ENCODE assay signal across 27 mouse cellular contexts in the genomic region with DNA sequence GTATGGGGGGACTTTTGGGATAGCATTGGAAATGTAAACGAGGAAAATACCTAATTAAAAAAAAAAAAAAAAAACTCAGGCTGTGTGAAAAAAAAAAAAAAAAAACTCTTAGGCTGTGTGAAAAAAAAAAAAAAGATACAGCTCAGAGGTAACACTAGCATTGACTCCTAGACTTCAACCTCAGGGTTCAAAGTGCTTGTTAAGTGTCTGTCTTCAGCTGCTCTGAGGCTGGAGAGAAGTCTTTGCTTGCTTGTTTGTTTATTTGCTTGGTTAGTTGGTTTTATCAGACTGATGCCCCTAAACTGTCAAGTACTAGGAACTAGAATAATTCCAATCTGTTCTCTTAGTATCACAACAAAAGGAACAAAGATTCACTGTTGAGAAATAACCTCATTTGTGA.
DNase-seq lines count a peak whose midpoint lies in the region; ATAC-seq and TF ChIP-seq lines count a peak whose summit lies in the region.
"Had no signal": no experiment of that assay in that cellular context is flagged by ENCODE, and none has a peak within 500 bp of the region (broad histone marks: within the 10 kb centered on the region; RNA-seq: fewer than 3 reads in every experiment).

No protein-coding gene starts in this region.

- WGBS in kidney, adult 2 months = 17% methylated on average over 1 of the region's 1 CpGs
- 48% methylated on average over 1 of the region's 1 CpGs for WGBS in kidney, embryonic 15.5 days

- no peak overlapping the region for H3K4me2 ChIP-seq in kidney, embryonic 15.5 days
- H3K4me2 ChIP-seq: embryonic facial prominence, embryonic 13.5 days; embryonic facial prominence, embryonic 15.5 days; forebrain, embryonic 12.5 days had no signal

- H3K27ac ChIP-seq in kidney, adult 2 months (ENCODE audit: insufficient read depth, low read depth, low read length) = no peak overlapping the region
- H3K27ac ChIP-seq in kidney, embryonic 15.5 days = no peak overlapping the region
- H3K27ac ChIP-seq: embryonic facial prominence, embryonic 13.5 days; embryonic facial prominence, embryonic 15.5 days; forebrain, embryonic 10.5 days; forebrain, embryonic 12.5 days had no signal

- no peaks in the 10 kb centered on the region for H3K27me3 ChIP-seq in kidney, adult 2 months (replicated peaks; ENCODE audit: control insufficient read depth, insufficient read depth, low read length)
- no peaks in the 10 kb centered on the region for H3K27me3 ChIP-seq in kidney, embryonic 15.5 days
- H3K27me3 ChIP-seq: CH12.LX; embryonic facial prominence, embryonic 13.5 days; embryonic facial prominence, embryonic 15.5 days; forebrain, embryonic 12.5 days had no signal

- H3K4me3 ChIP-seq in kidney, adult 2 months (ENCODE audit: insufficient read depth, low read depth, low read length) = no peak overlapping the region
- H3K4me3 ChIP-seq in kidney, embryonic 15.5 days (replicated peaks) = no peak overlapping the region
- H3K4me3 ChIP-seq: embryonic facial prominence, embryonic 13.5 days; embryonic facial prominence, embryonic 15.5 days; erythroblast, embryonic 14.5 days; forebrain, embryonic 10.5 days; forebrain, embryonic 12.5 days had no signal

- no peak for ATAC-seq in kidney, embryonic 15.5 days (replicated peaks; ENCODE audit: low FRiP score)
- ATAC-seq: CD4-positive, CD25-positive, alpha-beta regulatory T cell, adult 4 months; forebrain, embryonic 14.5 days; forebrain, embryonic 16.5 days had no signal

- TF ChIP-seq CTCF in kidney, adult 2 months (conservative IDR thresholded peaks at IDR 0.05; ENCODE audit: insufficient read depth, insufficient read length, low read depth, low read length) = no peak

- TF ChIP-seq POLR2A in kidney, adult 2 months (IDR thresholded peaks at IDR 0.05; ENCODE audit: low read depth, low read length) = no peak

- no peaks in the 10 kb centered on the region for H3K36me3 ChIP-seq in kidney, adult 2 months (ENCODE audit: control insufficient read depth, insufficient read depth, low read length)
- H3K36me3 ChIP-seq in kidney, embryonic 15.5 days = no peaks in the 10 kb centered on the region
- H3K36me3 ChIP-seq: embryonic facial prominence, embryonic 13.5 days; embryonic facial prominence, embryonic 15.5 days; forebrain, embryonic 10.5 days; forebrain, embryonic 12.5 days; G1E had no signal

- no peaks in the 10 kb centered on the region for H3K4me1 ChIP-seq in kidney, adult 2 months (ENCODE audit: control insufficient read depth, insufficient read depth, low read length)
- H3K4me1 ChIP-seq in kidney, embryonic 15.5 days = no peaks in the 10 kb centered on the region
- H3K4me1 ChIP-seq: embryonic facial prominence, embryonic 13.5 days; embryonic facial prominence, embryonic 15.5 days; forebrain, embryonic 10.5 days; forebrain, embryonic 12.5 days had no signal

- H3K9ac ChIP-seq in kidney, embryonic 15.5 days = no peak overlapping the region
- H3K9ac ChIP-seq: embryonic facial prominence, embryonic 13.5 days; embryonic facial prominence, embryonic 15.5 days; forebrain, embryonic 12.5 days had no signal

- DNase-seq in kidney, adult 2 months = peak; percentile 67
- DNase-seq in kidney, postnatal 14 days = no peak
- peak; percentile 2 to 35 for DNase-seq in kidney, postnatal 36 days
- DNase-seq in retina, postnatal 1 day = peak; percentile 48
- DNase-seq in retina, embryonic 14.5 days (ENCODE audit: low spot score) = no peak
- DNase-seq: adrenal gland, adult 2 months; adrenal gland, postnatal 10 days; adrenal gland, postnatal 25 days; B cell, adult 2 months; cerebellum, adult 11 months; cerebellum, adult 18-20 months; cerebellum, adult 8-10 months; cerebellum, adult 9-11 months; cerebellum, postnatal 14 days; cerebellum, postnatal 36 days; embryo, embryonic 11 days had no signal

- no peaks in the 10 kb centered on the region for H3K9me3 ChIP-seq in kidney, embryonic 15.5 days (replicated peaks)
- H3K9me3 ChIP-seq: embryonic facial prominence, embryonic 13.5 days; embryonic facial prominence, embryonic 15.5 days; forebrain, embryonic 10.5 days; forebrain, embryonic 12.5 days; G1E had no signal

Comparison
In these comparisons a context has a peak if more than half of its experiments do, and no peak if none do; other contexts are left out.
1. DNase-seq: peak in kidney, adult 2 months (single experiment), kidney, postnatal 36 days (2 of 2) and retina, postnatal 1 day (single experiment); none in kidney, postnatal 14 days (single experiment) and retina, embryonic 14.5 days (single experiment).